Mouse (Mus musculus): ENCODE data around the gene Cmtm2a.
"Not testable (repeated sequence)": the region's sequence is repeated elsewhere in the genome, so short reads cannot be mapped to it uniquely, and the experiment has no call there.

Cmtm2a gene

GRCm38 (mm10) chr8:104293081-104293480 lies at the start of gene Cmtm2a:
Gene Cmtm2a, minus strand, starts transcription at chr8:104293181.
- not testable (repeated sequence) for DNase-seq

GRCm38 (mm10) chr8:104342426-104342825 lies 49.4 kb upstream of the Cmtm2a start:
- DNase-seq, result no peak

- no peak for DNase-seq
Measured at GRCm38 (mm10) chr8:104341678-104342077, 48.7 kb upstream of the Cmtm2a start.

- peak; percentile 82 for DNase-seq
Measured at GRCm38 (mm10) chr8:104341106-104341561, 48.2 kb upstream of the Cmtm2a start.

- peak; percentile 83 for DNase-seq
Measured at GRCm38 (mm10) chr8:104340233-104341105, 47.5 kb upstream of the Cmtm2a start.

GRCm38 (mm10) chr8:104339983-104340232 lies 46.9 kb upstream of the Cmtm2a start:
- no peak for DNase-seq

GRCm38 (mm10) chr8:104339229-104339982 lies 46.4 kb upstream of the Cmtm2a start, which contains the start of gene Cmtm3:
Gene Cmtm3, plus strand, starts transcription at chr8:104339410.
- peak; percentile 21 for DNase-seq

GRCm38 (mm10) chr8:104337890-104338289 lies 44.9 kb upstream of the Cmtm2a start:
- no peak for DNase-seq

GRCm38 (mm10) chr8:104336806-104337205 lies 43.8 kb upstream of the Cmtm2a start:
- DNase-seq, result no peak

- peak; percentile 39 for DNase-seq
Measured at GRCm38 (mm10) chr8:104334196-104334595, 41.2 kb upstream of the Cmtm2a start.

GRCm38 (mm10) chr8:104333786-104334185 lies 40.8 kb upstream of the Cmtm2a start:
- DNase-seq, result no peak

- DNase-seq, result no peak
Measured at GRCm38 (mm10) chr8:104332665-104333631, 40.0 kb upstream of the Cmtm2a start.

- DNase-seq, result not testable (repeated sequence)
Measured at GRCm38 (mm10) chr8:104321930-104322329, 28.9 kb upstream of the Cmtm2a start, which contains the start of gene Cmtm2b. Gene Cmtm2b, plus strand, starts transcription at chr8:104322230.

- DNase-seq, result not testable (repeated sequence)
Measured at GRCm38 (mm10) chr8:104321267-104321666, 28.3 kb upstream of the Cmtm2a start, which contains the start of gene Gm11020. Gene Gm11020, plus strand, starts transcription at chr8:104321567.

GRCm38 (mm10) chr8:104313311-104313710 lies 20.3 kb upstream of the Cmtm2a start:
- DNase-seq, result peak; percentile 47

GRCm38 (mm10) chr8:104312023-104312422 lies 19.0 kb upstream of the Cmtm2a start:
- not testable (repeated sequence) for DNase-seq

- not testable (repeated sequence) for DNase-seq
Measured at GRCm38 (mm10) chr8:104309441-104310155, 16.6 kb upstream of the Cmtm2a start, which contains the start of the genes Gm45711 and Cmtm1. Gene Gm45711, minus strand, starts transcription at chr8:104310081. Gene Cmtm1, minus strand, starts transcription at chr8:104310145.

GRCm38 (mm10) chr8:104308341-104308740 lies 15.4 kb upstream of the Cmtm2a start:
- not testable (repeated sequence) for DNase-seq

GRCm38 (mm10) chr8:104304962-104305361 lies 12.0 kb upstream of the Cmtm2a start:
- no peak for DNase-seq

GRCm38 (mm10) chr8:104302536-104302935 lies 9.6 kb upstream of the Cmtm2a start:
- not testable (repeated sequence) for DNase-seq

- not testable (repeated sequence) for DNase-seq
Measured at GRCm38 (mm10) chr8:104301577-104301976, 8.6 kb upstream of the Cmtm2a start.

GRCm38 (mm10) chr8:104294396-104294795 lies 1.4 kb upstream of the Cmtm2a start:
- no peak for DNase-seq
